Mouse (Mus musculus) liver, embryonic 14.5 days (tissue): ENCODE results near the gene Ywhae. TPM values are rescaled to one million over a fixed set of nuclear protein-coding genes. Genes with fewer than 3 reads are reported as not detected.

Experiments used
- ATAC-seq: fragments of 200-750 bp; cut with Nextera tagmentation; 2 replicates; pipeline ENCODE4 v1.8.0; 2017; ENCODE audit warnings: moderate number of reproducible peaks, mild to moderate bottlenecking, moderate library complexity; ENCODE audit not compliant: insufficient read depth
- DNase-seq, 3 experiments: peaks; one replicate each; pipeline ENCODE4 v3.0.0-alpha.2; 2012 to 2013; ENCODE audit warnings: low read depth in 3 of 3, low spot score in 3 of 3
- H3K27ac ChIP-seq: fragments of 300-500 bp; sonication (generic); 2 replicates; pipeline ENCODE4 v1.5.1; 2014; ENCODE audit warnings: moderate library complexity, mild to moderate bottlenecking, control low read depth, inconsistent platforms
- H3K27me3 ChIP-seq: fragments of 300-500 bp; sonication (generic); 2 replicates; pipeline ENCODE4 v1.6.1; 2014; ENCODE audit warnings: mild to moderate bottlenecking, low read length, moderate library complexity; ENCODE audit not compliant: control insufficient read depth, insufficient read depth
- H3K36me3 ChIP-seq: fragments of 300-500 bp; sonication (generic); replicated peaks from 2 replicates; pipeline ENCODE4 v1.6.1; 2014; ENCODE audit warnings: low read depth; ENCODE audit not compliant: control insufficient read depth, insufficient read depth
- H3K4me1 ChIP-seq, 2 experiments: fragments of 200-500 bp in 1 of 2; fragments of 300-500 bp in 1 of 2; sonication (generic) in 1 of 2; replicated peaks; 2 replicates each; pipeline ENCODE4 v1.6.1; 2012 to 2014; ENCODE audit warnings: antibody characterized with exemption in 1 of 2, inconsistent platforms in 1 of 2, low read length in 1 of 2; ENCODE audit not compliant: control insufficient read depth in 2 of 2, insufficient read depth in 2 of 2
- H3K4me2 ChIP-seq: fragments of 300-500 bp; sonication (generic); 2 replicates; pipeline ENCODE4 v1.6.1; 2014; ENCODE audit warnings: low read depth, mild to moderate bottlenecking, control low read depth, moderate library complexity
- H3K4me3 ChIP-seq, 2 experiments: fragments of 200-500 bp in 1 of 2; fragments of 300-500 bp in 1 of 2; sonication (generic) in 1 of 2; 2 replicates each; pipeline ENCODE4 v1.5.1; 2012 to 2014; ENCODE audit warnings: low read depth in 2 of 2, low read length in 2 of 2, mild to moderate bottlenecking in 2 of 2, control low read depth in 1 of 2, inconsistent platforms in 1 of 2, moderate library complexity in 1 of 2; ENCODE audit not compliant: insufficient read depth in 1 of 2
- H3K9ac ChIP-seq: fragments of 300-500 bp; sonication (generic); replicated peaks from 2 replicates; pipeline ENCODE4 v1.6.1; 2014; ENCODE audit warnings: mild to moderate bottlenecking, control low read depth, moderate library complexity
- H3K9me3 ChIP-seq: fragments of 300-500 bp; sonication (generic); 2 replicates; pipeline ENCODE4 v1.6.1; 2016; ENCODE audit warnings: low read length, mixed read lengths; ENCODE audit not compliant: control insufficient read depth
- CTCF ChIP-seq: IDR thresholded peaks from 2 replicates; pipeline ENCODE4 v1.5.1; 2016; ENCODE audit warnings: antibody characterized with exemption, low read depth, control low read depth
- EP300 ChIP-seq: IDR thresholded peaks from 2 replicates; pipeline ENCODE4 v1.6.1; 2016; ENCODE audit warnings: antibody characterized with exemption, low read depth
- WGBS: fragments of 180-500 bp; shearing (Covaris S2); extraction: QIAGEN DNeasy Blood & Tissue Kit; methylation state at CpG from one replicate; pipeline ENCODE4 v1.1.7; 2014; ENCODE audit not compliant: insufficient replicate concordance; 5-methylcytosine and 5-hydroxymethylcytosine counted together
- polyA plus RNA-seq, 2 experiments: library from polyadenylated mRNA; depleted of rRNA in 1 of 2; stranded (reverse) in 1 of 2; unstranded in 1 of 2; fragments of >200 nt; fragmentation: Nextera tagmentation in 1 of 2; extraction: Ambion mirVana in 1 of 2; gene quantifications; 2 replicates each; pipeline versions ENCODE4 v1.2.1 to v1.2.3; 2012 to 2014

Gene Ywhae
- polyA plus RNA-seq, 2 experiments = 175 to 231 TPM

- no peak for ATAC-seq
- peaks cover 78% of the 10 kb centered on the region for H3K36me3 ChIP-seq
- H3K4me3 ChIP-seq = no peak overlapping the region
Measured at GRCm38 (mm10) chr11:75760785-75761184, 28.1 kb downstream of the Ywhae start.

GRCm38 (mm10) chr11:75762708-75763107 lies 30.0 kb downstream of the Ywhae start:
- Histone ChIP-seq H3K27ac (no peak overlapping the region), H3K9me3 (no peaks in the 10 kb centered on the region), H3K4me2 (no peak overlapping the region), H3K27me3 (no peaks in the 10 kb centered on the region), H3K36me3 (peaks cover 68% of the 10 kb centered on the region), H3K9ac (no peak overlapping the region), H3K4me1 (no peaks in the 10 kb centered on the region), H3K4me3 (no peak overlapping the region)
- DNase-seq (no peak), ATAC-seq (no peak)
- TF ChIP-seq EP300 (no peak), CTCF (no peak)
- 72% methylated on average over 2 of the region's 2 CpGs for WGBS

More at GRCm38 (mm10) chr11:75760785-75761184, 28.1 kb downstream of the Ywhae start:
- H3K9ac ChIP-seq = no peak overlapping the region
- no peaks in the 10 kb centered on the region for H3K9me3 ChIP-seq
- WGBS = 73% methylated on average over 5 of the region's 5 CpGs
- H3K4me1 ChIP-seq = no peaks in the 10 kb centered on the region
- H3K4me2 ChIP-seq = no peak overlapping the region
- no peak overlapping the region for H3K27ac ChIP-seq
- DNase-seq = no peak
- H3K27me3 ChIP-seq = no peaks in the 10 kb centered on the region
- TF ChIP-seq EP300 = no peak
- TF ChIP-seq CTCF = no peak

DNA sequence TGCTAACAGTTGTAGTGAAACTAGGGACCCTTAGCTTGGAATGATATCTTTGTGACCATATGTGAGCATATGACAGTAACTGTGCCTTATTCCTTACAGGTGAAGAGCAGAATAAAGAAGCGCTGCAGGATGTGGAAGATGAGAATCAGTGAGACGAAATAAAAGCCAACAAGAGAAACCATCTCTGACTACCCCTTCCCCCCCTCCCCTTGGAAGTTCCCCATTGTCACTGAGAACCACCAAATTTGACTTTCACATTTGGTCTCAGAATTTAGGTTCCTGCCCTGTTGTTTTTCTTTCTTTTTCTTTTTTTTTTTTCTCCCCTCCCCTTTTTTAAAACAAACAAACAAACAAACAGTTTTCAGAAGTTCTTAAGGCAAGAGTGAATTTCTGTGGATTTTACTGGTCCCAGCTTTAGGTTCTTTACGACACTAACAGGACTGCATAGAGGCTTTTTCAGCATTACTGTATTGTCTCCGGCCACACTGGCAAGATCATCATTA lies 31.9 kb downstream of the Ywhae start:
- Histone ChIP-seq H3K9me3 (no peaks in the 10 kb centered on the region), H3K27ac (no peak overlapping the region), H3K27me3 (no peaks in the 10 kb centered on the region), H3K4me2 (no peak overlapping the region), H3K36me3 (peaks cover 53% of the 10 kb centered on the region), H3K9ac (no peak overlapping the region), H3K4me1 (peaks cover 0 to 2% of the 10 kb centered on the region in 2 experiments; a peak in 2 of 4 replicates), H3K4me3 (no peak overlapping the region)
- ATAC-seq = no peak
- WGBS = 74% methylated on average over 4 of the region's 4 CpGs
- TF ChIP-seq CTCF (no peak), EP300 (no peak)
- no peak for DNase-seq

- Histone ChIP-seq H3K4me2 (no peak overlapping the region), H3K9me3 (no peaks in the 10 kb centered on the region), H3K36me3 (peaks cover 47% of the 10 kb centered on the region), H3K9ac (no peak overlapping the region), H3K27ac (no peak overlapping the region), H3K4me1 (peaks cover 0 to 4% of the 10 kb centered on the region in 2 experiments; a peak in 2 of 4 replicates), H3K27me3 (no peaks in the 10 kb centered on the region), H3K4me3 (no peak overlapping the region)
- DNase-seq (no peak), ATAC-seq (no peak)
- 79% methylated on average over 8 of the region's 8 CpGs for WGBS
- no peak for TF ChIP-seq EP300
- TF ChIP-seq CTCF = no peak
Measured at GRCm38 (mm10) chr11:75765161-75765560, 32.5 kb downstream of the Ywhae start.

GRCm38 (mm10) chr11:75767014-75767413 lies 34.3 kb downstream of the Ywhae start:
- no peak overlapping the region for H3K4me3 ChIP-seq
- 68% methylated on average over 2 of the region's 2 CpGs for WGBS
- ATAC-seq = no peak
- H3K4me2 ChIP-seq = no peak overlapping the region
- peaks cover 33% of the 10 kb centered on the region for H3K36me3 ChIP-seq
- TF ChIP-seq CTCF (no peak), EP300 (no peak)
- H3K9me3 ChIP-seq = no peaks in the 10 kb centered on the region
- H3K27me3 ChIP-seq = no peaks in the 10 kb centered on the region
- H3K9ac ChIP-seq = no peak overlapping the region
- H3K27ac ChIP-seq = no peak overlapping the region
- DNase-seq = no peak
- peaks cover 0 to 4% of the 10 kb centered on the region in 2 experiments; a peak in 2 of 4 replicates for H3K4me1 ChIP-seq
